Mouse (Mus musculus) liver, embryonic 14.5 days (tissue): ENCODE measurements around the gene 9930104L06Rik.

Experiments
- CTCF ChIP-seq: IDR thresholded peaks from 2 replicates; pipeline ENCODE4 v1.5.1; 2016; ENCODE audit warnings: antibody characterized with exemption, low read depth, control low read depth
- EP300 ChIP-seq: IDR thresholded peaks from 2 replicates; pipeline ENCODE4 v1.6.1; 2016; ENCODE audit warnings: antibody characterized with exemption, low read depth

- TF ChIP-seq CTCF, result no peak
- no peak for TF ChIP-seq EP300
Measured at GRCm38 (mm10) chr4:124990325-124990724, 53.5 kb downstream of the 9930104L06Rik start.
